Mouse (Mus musculus) thymus, postnatal 10 days (tissue): ENCODE data around the gene Mobp.

ENCODE experiments used
- DNase-seq, 2 experiments: peaks; one replicate each; pipeline ENCODE4 v3.0.0; 2021; ENCODE audit warnings: low spot score in 2 of 2

The Mobp gene

DNA sequence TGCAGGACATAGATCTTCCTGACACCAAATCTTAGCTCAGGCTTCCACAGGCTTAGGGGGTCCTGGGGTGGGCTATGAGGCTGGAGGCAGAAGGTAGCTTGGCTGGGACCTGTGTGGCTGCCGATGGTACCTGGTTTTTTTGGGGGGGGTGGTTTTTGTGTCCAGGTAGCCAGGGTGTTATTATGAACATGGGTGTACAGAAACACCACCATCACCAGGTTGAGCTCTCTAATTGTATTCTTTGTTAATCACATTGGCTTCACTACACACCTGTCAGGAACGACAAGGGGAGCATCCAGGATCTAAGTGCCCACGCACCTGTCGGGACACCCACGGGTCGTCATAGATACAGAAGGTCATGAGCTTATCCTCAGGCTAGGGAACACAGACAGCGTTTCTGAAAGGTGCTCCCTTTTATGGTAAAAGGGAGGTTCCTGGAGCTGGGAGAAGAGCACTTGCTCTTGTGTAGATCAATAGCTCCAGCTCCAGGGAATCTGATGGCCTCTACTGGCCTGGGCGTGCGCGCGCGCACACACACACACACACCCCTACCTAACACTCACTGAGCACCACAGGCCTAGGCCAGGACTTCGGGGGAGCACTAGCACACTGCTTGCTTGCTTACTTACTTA is 14.9 kb upstream of the Mobp start:
- DNase-seq, result no peak

DNA sequence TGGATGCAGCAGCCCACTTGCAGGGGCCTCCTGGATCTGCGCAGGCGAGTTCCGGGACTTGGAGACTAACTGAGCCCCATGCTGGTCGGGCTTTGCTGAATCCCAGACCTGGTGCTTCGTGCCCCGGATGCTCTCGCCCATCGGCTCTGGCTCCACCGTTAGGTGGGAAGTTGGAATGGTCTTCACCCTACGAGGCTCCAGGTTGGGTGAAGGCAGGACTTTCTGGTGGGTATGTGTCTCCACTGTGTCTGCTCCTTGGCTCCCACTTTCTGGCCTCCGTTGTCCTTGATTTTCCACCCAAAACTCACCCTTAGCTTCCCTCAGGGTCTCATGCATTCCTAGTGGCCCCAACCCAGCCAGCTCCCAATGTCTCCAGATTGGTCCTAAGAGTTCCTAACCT is 14.1 kb upstream of the Mobp start:
- DNase-seq, result no peak

DNA sequence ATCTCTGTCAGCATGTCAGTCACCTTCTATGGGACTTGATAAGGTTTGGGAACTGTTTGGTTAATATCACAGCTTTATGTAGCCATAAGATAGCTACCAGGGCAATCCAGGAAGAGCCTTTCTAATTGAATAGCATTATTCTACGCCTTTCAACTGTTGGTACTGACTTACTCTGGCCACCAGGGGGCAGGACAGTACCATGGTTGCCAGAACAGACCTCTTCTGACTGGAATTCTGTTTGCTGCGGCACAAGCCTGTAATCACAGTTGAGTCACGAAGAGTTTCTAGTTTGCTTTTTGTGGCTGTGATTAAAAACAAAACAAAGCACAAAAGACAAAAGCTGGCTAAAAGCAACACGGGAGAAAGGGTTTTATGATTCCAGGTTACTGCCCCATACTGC is 8.9 kb upstream of the Mobp start:
- peak; percentile 38 to 79 for DNase-seq

DNA sequence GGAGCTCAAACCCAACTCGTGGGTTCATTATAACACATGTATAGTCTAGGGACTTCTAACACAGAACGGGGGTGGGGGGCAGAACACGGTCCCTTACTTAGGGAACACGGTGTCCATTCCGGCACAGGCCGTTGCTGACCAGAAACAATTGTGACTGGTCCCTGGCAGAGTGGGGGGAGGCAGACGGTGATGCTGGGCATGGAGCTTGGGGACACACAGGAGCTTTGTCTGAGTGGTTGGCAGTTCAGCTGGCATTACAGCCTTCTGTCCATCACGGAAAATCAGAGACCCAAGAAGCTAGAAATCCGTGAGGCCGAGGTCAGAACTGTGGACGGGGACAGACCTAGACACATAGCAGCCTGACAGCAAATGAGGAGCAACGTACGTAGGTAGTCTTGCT is 5.0 kb upstream of the Mobp start:
- no peak for DNase-seq

DNA sequence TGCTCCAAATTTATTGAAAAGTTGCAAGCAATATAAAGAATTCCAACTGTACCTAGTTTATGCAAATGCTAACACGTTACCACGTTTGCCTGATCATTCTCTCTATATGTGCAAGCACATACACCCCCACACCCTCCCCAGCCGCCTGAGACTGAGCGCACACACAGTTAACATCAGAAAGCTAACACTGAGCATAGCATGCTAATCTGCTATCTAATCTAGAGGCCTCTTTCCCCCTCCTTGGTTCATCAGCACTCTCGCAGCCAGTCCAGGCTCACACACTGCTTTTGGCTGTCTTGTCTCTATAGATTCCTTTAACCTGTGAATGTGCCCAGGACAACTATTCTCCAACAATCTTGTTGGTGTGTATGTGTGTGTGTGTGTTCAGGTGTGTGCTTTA is 1.6 kb downstream of the Mobp start:
- DNase-seq, result no peak

DNA sequence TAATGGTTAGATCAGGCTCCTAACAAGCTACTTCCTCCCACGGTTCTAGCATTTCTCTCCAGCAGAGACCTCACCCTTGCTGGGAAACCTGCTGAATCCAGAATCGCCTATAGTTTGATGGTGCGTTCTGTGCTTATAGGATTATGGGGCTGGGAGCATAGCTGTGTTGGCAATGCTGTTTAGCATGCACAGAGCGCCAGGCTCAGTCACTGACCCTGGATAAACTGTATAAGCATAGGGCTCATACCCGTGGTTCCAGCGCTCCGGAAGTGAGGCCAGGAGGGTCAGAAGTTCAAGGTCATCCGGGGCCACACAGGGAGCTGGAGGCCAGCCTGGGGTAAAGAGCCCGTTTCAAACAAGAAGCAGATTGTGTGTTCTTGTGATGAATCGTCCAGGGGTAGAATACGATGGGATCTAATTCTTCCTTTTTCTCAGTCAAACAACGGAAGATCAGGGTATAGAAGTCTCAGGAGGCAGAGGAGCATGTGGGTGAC is 2.4 kb downstream of the Mobp start:
- no peak for DNase-seq

DNA sequence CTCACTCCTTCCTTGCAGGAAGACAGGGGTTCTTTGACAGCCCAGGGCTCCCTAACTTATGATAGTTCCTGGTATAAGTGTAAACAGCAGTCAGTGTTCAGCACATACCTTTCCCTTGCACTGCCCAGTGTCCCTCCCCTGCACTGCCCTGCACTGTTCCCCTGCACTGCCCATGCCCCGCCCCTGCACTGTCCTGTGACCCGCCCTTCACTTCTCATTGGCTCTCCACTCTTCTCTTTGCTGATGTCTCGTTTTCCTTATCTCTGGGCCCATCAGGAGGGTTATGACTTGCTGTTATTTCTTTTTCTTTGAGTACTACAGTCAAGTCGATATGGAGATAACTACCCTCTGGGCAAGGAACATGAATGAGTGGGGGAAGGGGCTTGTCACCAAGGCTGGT is 8.5 kb downstream of the Mobp start:
- DNase-seq, result no peak

DNA sequence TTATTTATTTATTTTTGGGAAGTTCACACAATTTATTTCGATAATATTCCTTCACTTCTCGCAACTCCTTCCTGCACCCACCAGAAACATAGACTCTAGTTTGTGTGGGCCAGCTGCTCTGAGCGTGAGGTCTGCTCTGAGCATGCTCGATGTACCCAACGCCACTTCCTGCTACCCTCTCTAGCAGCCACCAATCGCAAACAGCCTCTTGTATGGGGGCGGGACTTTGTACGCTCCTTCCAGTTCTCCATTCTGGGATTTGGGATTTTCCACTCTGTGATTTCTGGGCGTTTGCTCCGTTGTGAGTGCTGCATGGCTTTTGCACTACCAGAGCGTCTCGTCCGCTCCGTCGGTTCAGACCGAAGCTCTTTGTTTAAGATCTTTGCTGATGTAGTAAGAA is 14.4 kb downstream of the Mobp start:
- DNase-seq, result no peak

DNA sequence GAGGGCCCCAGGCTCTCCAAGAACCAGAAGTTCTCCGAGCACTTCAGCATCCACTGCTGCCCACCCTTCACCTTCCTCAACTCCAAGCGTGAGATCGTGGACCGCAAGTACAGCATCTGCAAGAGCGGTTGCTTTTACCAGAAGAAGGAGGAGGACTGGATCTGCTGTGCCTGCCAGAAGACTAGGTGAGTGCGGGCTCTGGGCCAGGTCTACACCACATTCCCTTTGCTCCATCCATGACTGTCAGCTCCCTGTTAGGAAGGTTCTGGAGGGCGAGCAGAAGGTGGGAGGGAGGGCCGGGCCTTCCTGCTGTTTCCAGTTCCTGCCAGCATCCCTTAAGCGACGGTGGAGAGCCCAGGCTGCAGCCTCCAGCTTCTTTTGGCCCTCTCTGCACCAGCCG is 18.3 kb downstream of the Mobp start:
- DNase-seq, result no peak

DNA sequence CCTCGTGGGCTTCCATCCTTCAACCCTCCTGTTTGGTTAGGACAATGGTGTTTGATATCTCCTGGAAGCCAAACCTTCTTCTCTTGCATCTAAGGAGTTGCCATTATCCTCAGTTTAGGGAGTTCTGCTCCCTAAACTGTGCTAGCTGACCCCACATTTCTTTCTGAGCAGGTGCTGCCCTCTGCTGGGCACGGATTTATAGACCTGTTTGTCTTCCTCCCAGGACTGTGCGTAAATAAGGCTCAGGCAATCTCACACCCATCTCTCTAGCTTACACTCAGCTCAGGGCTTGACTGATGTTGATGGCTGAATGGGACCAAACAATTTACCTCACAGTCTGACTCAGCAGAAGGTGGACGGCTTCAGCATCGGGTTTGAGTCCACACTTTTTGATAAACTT is 21.8 kb downstream of the Mobp start:
- DNase-seq, result peak; percentile 24 to 73

DNA sequence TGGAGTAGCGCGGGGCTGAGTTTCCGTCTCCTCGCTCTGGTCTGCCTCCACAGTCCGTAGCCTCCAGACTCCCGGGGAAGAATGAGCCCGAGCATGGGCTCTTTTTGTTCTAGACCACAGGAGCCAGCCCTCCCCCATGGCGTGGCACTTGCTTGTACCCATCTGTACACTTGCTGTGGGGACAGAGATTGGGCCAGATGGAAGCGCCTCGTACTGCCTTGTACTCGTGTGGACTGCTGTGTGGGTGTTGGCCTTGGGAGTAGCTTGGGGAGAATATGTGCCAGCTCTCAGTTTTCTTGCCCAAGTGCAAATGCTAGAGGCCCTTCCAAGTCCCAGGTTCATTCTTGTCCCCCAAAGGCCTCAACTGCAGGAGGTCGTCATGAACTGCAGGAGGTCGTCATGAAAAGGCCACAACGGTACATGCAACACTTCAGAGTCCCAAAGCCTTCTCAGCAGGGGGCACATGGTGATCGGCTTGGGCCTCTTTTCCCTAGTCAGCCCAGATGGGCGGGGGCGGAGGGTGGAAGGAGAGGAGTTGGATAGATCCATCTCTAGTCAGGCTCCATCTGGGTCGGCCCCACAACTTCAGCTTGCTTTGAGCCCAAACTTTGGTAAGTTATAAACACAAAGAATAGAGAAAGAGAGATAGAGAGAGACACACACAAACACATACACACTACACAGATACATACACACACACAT is 25.1 kb downstream of the Mobp start:
- no peak for DNase-seq

DNA sequence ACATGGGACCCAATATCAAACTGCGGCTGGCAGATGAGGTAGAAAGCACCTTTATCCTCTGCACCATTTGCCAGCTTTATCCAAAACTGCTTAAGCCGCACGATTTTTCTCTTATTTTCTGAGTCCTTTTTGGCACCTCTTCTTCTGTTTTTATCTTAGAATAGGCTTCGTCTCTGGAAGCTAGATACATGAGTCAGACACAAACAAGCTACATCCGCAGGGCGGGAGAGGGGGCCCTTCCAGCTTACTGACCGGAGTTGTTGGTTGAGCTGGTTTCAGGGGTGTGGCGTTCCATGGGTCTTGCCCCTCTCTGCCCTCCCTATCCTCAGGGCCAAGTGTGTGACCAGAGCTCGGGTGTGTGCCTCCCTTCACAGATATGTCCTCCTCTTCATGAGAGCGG is 29.3 kb downstream of the Mobp start:
- DNase-seq, result no peak

DNA sequence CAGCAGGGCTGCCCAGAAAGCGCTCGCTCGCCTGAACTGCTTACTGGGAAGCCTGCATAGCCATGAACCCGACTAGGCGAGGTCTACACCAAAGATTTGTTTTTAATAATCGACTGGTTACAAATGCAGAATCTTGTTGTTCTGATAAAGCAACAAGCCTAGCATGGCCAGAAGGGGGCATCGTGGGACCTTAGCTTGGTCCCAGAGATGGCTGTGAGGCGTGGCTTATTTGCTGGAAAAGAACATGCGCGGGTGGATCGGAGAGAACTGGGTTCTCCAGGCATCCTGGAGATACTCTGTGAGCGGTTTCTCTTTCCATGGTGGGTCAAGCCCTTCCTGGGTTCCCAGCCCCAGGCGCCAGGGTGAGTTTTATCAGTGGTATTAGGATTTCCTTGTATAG is 35.0 kb downstream of the Mobp start:
- no peak for DNase-seq

DNA sequence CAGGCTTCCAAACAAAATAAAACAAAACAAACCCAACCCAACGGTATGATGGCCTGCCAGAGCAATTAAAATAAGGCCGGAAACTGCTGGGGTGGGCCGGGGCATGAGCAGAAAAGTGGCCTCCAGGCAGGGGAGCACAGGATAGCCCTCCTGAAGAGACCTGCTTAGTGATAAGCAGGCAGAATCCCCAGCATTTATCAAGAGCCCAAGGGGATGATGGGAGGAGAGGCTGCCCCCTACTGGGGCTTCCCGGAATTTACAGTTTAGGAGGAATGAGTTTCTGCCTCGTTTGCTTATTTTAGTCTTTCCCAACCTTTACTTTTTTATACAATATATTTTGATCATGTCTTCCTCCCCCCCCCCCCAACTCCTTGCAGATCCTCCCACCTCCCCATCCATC is 37.3 kb downstream of the Mobp start:
- no peak for DNase-seq

DNA sequence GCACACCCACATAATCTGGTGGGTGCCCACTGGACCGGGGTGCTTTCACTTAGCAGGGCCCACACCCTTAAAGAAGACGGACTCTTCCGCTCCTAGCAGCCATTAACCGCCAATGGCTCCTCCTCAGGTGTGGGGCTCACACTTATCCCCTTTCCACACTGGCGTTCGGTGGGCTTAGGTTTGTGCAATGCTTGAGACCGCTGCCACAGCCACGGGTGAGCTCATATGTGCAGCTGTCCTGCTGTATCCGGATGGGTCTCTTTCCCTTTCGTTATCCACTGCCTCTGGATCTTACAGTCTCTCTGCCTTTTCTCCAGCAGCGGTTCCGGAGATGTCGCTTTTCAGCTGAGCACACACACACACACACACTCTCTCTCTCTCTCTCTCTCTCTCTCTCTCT is 41.4 kb downstream of the Mobp start:
- no peak for DNase-seq

DNA sequence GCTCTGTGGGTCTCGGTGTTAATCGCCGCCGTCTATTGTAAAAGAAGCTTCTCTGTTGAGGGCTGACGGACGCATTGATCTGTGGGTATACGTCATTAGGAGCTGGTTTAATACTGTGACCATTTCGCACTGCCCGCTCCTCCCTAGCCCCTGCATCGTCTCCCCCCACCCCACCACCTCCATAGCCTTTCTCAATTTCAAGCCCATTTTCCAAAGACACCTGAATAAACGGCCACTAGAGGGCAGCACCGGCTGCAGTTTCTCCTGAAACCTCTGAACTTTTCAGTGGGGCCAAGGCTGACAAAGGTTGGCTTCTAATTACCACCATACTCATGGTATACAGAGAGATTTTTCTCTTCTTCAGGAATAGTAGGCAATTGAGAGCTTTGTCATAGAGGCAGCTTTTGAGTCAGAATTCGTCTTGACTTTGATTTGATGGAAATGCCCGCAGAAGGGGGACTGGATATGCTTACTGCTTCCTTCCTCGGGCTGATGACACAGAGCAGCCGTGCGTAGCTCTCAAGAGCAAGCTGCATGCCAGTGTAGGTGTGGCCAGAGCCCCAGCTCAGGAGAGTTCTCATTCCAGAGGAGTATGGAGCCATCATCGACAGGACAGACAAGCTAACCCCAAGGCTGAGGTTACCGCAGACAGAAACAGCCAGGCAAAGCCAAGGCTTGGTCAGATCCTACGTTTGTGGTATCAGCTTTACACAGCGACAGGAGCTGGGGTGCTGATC is 42.0 kb downstream of the Mobp start:
- DNase-seq, result peak; percentile 24 to 74

DNA sequence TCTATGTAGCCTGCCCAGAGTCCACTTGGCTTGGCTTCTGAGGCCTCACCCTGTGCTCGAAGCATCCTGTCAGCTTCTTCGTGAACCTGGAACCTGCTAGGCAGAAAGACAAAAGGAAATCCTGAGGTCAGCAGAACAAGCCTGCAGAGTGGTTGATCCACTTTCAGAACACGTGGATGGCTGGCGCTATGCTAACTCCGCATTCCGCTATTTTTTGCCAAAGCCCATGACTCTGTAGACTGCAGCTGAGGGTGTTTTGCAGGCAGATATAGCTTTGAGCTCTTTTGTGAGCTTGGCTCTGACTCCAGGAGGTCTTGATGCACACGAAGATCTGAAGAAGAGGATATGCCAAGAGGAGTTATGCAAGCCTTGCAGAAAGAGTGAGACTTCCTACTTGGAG is 43.2 kb downstream of the Mobp start:
- DNase-seq, result no peak

DNA sequence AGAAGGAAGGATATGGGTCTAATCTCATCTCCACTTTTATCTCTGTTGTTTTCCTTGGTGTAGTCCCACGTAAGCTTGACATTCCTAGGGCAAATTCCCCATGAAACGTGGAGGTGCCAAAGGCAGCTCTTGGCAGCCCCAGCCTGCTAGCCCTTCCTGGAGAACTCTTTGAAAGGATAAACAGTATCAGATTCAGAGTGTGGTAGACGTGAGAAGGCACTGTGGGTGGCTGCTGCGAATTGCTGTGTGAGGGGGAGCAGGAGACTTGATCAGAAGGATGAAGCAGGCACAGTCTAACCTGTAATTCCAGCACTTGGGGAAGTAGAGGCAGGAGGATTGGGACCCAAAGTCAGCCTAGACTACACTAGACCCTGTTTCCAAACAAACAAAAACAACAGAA is 51.4 kb downstream of the Mobp start:
- DNase-seq, result no peak

DNA sequence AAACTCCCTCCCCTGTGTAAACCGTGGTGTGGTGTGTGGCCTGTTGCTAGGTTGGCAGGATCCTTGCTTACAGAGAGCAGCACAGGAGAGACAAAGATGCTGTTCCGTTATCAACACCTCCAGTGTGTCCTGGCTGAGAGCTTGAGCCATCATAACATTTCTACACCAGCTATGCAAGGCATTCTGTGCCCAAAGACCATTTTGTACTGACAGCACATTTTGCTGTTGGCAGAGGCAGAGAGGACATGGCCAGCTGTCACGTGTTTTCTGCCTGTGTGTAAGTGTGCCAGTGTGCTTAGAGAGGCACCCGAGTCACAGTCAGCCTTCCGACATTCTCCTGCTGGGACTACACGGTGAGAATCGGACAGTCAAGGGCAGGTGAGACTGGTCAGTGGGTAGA is 52.2 kb downstream of the Mobp start:
- no peak for DNase-seq

DNA sequence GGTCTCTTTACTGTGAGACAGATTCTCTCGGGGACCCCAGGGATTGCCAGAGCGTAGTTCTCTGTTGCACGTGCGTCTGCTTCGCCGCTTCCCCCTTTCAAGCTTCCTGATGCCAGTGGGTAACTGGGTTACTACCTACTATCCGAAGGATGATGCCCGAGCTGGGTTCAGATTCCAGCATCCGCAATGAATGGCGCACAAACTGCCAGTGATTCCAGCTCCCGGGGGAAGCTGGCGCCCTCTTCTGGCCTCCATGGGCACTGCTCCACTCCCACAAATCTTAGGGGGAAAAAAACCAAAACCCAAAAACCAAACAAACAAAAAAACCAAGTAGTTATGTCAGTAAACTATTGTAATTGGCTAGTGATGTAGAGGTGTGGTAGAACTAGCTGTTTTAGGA is 53.2 kb downstream of the Mobp start:
- no peak for DNase-seq

DNA sequence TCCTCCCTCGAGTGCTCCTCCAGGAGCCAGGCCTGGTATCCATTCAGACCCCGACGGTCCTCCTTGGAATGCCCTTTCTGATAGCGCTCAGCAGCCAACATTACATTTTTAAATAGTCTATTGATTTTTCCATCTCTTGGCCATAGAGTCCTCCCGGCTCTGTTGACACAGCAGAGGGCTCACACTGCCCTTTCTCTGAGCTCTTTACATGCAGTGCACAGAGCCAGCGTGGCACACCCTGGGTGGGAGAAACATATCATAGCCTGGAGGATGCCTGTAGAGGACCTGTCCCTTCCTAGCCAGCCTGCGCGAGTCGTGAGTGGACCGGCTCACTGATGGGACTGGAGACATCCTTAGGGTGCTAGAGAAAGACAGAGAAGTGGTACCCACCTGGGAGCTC is 54.4 kb downstream of the Mobp start:
- DNase-seq, result no peak

DNA sequence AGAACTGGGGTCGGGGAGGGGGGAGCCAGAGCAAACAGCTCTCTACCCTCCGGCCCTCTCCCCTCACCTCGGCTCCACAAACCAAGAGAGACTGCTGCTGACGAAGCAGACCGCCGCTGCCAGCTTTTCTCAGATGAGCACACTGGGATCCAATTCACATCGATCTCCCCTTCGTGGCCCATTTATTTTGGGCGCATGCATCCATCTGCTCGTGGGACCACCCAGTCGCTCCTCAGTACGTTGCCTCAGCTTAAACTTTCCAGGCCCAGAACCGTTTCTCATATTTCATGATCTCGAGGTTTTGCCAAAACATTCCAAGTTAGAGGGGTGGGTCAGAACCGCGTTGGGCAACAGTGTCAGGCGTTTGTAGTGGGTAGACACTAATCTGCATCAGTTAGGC is 57.4 kb downstream of the Mobp start:
- no peak for DNase-seq

DNA sequence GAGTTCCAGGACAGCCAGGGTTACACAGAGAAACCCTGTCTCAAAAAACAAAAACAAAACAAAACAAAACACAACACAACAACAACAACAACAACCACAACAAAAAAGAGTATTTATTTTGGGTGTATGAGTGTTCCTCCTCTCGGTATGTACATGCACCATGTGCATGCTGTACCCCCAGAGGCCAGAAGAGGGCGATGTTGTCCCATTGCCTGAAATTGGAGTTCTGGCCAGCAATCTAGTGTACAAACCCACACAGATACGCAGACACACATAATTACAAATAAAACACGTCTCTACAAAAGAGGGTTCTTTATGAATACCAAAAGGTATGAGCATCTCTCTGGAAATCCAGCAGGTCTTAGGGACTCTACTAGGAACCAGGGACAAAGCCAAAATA is 60.6 kb downstream of the Mobp start:
- peak in 1 of 2 experiments; percentile 22 for DNase-seq
